Mouse (Mus musculus) forebrain, embryonic 16.5 days (tissue): ENCODE results near the gene Pagr1a. TPM values are rescaled to one million over a fixed set of nuclear protein-coding genes. Genes with fewer than 3 reads are reported as not detected.

Experiments
- ATAC-seq: fragments of 200-750 bp; cut with Nextera tagmentation; 2 replicates; pipeline ENCODE4 v1.8.0; 2017; ENCODE audit warnings: mild to moderate bottlenecking, moderate library complexity
- H3K27ac ChIP-seq: fragments of 300-500 bp; sonication (generic); 2 replicates; pipeline ENCODE4 v1.5.1; 2014; ENCODE audit warnings: low read length, control low read depth
- H3K27me3 ChIP-seq: fragments of 300-500 bp; sonication (generic); replicated peaks from 2 replicates; pipeline ENCODE4 v1.6.1; 2014; ENCODE audit warnings: low read length; ENCODE audit not compliant: control insufficient read depth, insufficient read depth
- H3K36me3 ChIP-seq: fragments of 300-500 bp; sonication (generic); 2 replicates; pipeline ENCODE4 v1.6.1; 2014; ENCODE audit not compliant: control insufficient read depth, insufficient read depth
- H3K4me1 ChIP-seq: fragments of 300-500 bp; sonication (generic); replicated peaks from 2 replicates; pipeline ENCODE4 v1.6.1; 2014; ENCODE audit warnings: low read length; ENCODE audit not compliant: control insufficient read depth, insufficient read depth
- H3K4me2 ChIP-seq: fragments of 300-500 bp; sonication (generic); 2 replicates; pipeline ENCODE4 v1.6.1; 2014; ENCODE audit warnings: mild to moderate bottlenecking, low read length, control low read depth
- H3K4me3 ChIP-seq: fragments of 300-500 bp; sonication (generic); replicated peaks from 2 replicates; pipeline ENCODE4 v1.5.1; 2014; ENCODE audit warnings: mild to moderate bottlenecking, low read length, control low read depth
- H3K9ac ChIP-seq: fragments of 300-500 bp; sonication (generic); replicated peaks from 2 replicates; pipeline ENCODE4 v1.6.1; 2014; ENCODE audit warnings: low read depth, low read length, control low read depth
- H3K9me3 ChIP-seq: fragments of 300-500 bp; sonication (generic); 2 replicates; pipeline ENCODE4 v1.6.1; 2016; ENCODE audit warnings: low read length; ENCODE audit not compliant: control insufficient read depth
- WGBS: fragments of 180-500 bp; shearing (Covaris S2); extraction: QIAGEN DNeasy Blood & Tissue Kit; methylation state at CpG from one replicate; pipeline ENCODE4 v1.1.7; 2014; 5-methylcytosine and 5-hydroxymethylcytosine counted together
- polyA plus RNA-seq: library from polyadenylated mRNA; unstranded; fragments of >200 nt; fragmentation: Nextera tagmentation; extraction: Ambion mirVana; gene quantifications from 2 replicates; pipeline ENCODE4 v1.2.1, GENCODE M21; 2015

The Pagr1a gene
- polyA plus RNA-seq: 22.9 and 39.8 TPM in 2 replicates

DNA sequence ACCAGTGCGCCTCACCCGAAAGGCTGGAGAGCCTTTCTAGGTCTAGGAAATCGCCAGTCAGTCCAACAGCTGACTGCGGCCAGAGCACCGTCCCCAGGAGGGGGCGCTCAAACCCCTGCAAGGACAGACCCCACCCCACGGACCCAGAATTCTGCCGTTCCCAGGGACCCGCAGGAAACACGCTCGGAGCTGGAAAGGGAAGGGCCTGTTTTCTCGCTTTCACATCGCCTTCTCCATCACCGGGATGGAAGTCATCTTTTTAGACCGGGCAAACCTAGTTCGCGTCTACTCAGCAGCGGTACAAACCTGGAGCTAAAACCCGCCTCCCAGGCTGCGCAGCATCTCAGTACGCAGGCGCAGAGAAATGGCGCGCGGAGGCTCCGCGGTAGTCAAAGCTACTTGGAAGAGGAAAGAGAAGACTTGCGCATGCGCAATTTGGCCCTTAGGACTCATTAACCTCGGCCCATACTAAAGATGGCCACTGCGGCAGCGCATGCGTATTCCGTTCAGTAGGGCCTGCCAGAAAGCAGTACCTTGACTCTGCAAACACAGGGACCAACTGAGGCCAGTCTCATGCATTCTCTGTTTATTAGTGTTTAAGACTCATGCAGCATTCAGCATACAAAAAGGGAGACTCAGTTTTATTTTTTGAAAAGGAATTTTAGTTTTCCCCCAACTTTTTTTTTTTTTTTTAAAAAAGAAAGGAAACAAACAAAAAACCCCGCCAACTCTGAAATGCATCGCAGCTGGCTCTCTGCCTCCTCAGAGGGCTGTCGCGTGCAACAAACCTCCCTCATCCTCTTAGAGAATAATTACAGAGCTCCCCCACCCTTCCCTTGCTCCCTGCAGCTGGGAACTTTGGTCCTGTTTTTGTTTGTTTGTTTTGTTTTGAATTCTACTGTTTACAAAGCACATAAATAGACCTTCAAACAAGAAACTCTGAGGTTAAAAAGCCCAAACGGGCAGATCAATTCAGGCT, at the start of gene Pagr1a:
Gene Pagr1a (minus strand): TSS at position 382 of the 979 bp plus-strand sequence.
- Histone ChIP-seq H3K27ac (peak within 1 kb of the TSS; percentile 97), H3K27me3 (no peaks in the 10 kb centered on the region), H3K9ac (peak within 1 kb of the TSS; percentile 85), H3K4me1 (peaks cover 65% of the 10 kb centered on the region), H3K4me3 (peak within 1 kb of the TSS; percentile 62), H3K36me3 (peaks cover 11% of the 10 kb centered on the region; the same call in 1 of the 2 replicates), H3K4me2 (peak within 1 kb of the TSS; percentile 83), H3K9me3 (no peaks in the 10 kb centered on the region)
- ATAC-seq: peak; percentile 84
- WGBS: 1% methylated on average over 39 of the region's 39 CpGs

DNA sequence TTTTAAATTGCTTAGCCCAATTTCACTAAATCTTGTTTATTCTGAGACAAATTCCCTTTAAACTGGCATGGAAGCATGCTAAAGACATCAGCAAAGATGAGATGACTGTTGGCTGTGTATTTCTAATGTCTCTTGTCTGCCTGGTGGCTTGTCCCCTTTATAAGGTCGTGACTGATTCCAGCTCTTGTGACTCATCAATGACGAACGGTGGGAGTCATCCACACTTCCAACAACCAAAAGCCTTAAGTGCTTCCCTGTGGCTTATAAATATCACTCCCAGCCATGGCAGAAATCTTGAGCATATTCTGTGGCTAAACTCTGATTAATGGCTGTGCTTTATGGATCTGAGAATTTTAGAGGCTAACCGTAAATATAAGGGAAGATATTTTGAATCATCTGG, 49.2 kb upstream of the Pagr1a start:
- Histone ChIP-seq H3K9ac (no peak overlapping the region), H3K36me3 (no peaks in the 10 kb centered on the region), H3K4me1 (no peaks in the 10 kb centered on the region), H3K4me2 (no peak overlapping the region), H3K9me3 (no peaks in the 10 kb centered on the region; the same call in 1 of the 2 replicates), H3K4me3 (no peak overlapping the region), H3K27ac (no peak overlapping the region), H3K27me3 (no peaks in the 10 kb centered on the region)
- 85% methylated on average over 4 of the region's 4 CpGs for WGBS
- no peak for ATAC-seq

DNA sequence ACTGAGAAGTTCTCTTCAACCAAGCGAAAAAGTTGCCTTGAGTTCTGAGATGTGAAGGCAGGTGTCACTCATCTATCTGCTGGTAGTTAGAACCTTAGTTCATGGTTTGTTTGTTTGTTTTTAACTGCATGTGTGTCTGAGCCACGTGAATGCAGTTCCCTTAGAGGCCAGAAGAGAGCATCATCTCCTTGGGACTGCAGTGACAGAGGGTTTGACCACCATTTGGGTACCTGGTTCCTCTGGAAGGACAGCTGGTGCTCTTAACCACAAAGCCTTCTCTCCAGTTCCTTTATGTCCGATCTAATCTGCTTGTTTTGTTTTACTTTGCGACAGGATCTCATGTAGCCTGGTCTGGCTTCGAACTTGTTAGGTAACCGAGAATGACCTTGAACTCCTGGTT, 48.4 kb upstream of the Pagr1a start:
- H3K4me1 ChIP-seq: no peaks in the 10 kb centered on the region
- no peak overlapping the region for H3K4me2 ChIP-seq
- no peaks in the 10 kb centered on the region; the same call in 1 of the 2 replicates for H3K9me3 ChIP-seq
- no peak overlapping the region for H3K27ac ChIP-seq
- H3K36me3 ChIP-seq: no peaks in the 10 kb centered on the region
- no peak for ATAC-seq
- 90% methylated on average over 6 of the region's 6 CpGs for WGBS
- no peak overlapping the region for H3K4me3 ChIP-seq
- H3K27me3 ChIP-seq: no peaks in the 10 kb centered on the region
- H3K9ac ChIP-seq: no peak overlapping the region

DNA sequence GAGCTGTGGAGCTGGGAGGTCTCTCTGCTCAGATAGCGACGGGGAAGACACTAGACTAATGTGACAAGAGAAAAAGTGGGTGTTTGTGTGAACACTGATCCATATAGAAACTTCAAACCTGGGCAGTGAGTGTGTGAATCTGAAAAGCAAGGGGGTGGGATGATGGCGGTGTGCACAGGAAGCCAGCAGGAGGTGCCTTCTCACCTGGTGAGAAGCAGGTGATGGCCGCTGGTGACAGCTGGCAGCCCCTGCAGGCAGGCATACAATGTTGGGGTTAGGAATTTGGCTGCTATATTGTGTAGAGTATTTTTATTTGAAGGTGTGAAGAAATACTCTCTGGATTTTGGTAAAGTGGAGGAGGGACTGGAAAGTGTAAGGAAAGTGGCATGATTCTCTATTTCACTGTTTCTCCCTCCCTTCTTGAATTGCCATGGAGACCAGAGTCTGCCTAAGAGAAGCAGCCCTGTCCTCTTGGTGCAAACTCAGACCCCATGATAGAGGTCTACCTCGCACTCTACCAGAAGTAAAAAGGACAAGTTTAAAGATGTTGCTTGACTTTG, 38.0 kb upstream of the Pagr1a start:
- 76% methylated on average over 5 of the region's 5 CpGs for WGBS
- H3K9ac ChIP-seq: no peak overlapping the region
- H3K4me3 ChIP-seq: no peak overlapping the region
- no peak overlapping the region for H3K27ac ChIP-seq
- no peaks in the 10 kb centered on the region for H3K9me3 ChIP-seq
- no peaks in the 10 kb centered on the region for H3K36me3 ChIP-seq
- H3K4me2 ChIP-seq: no peak overlapping the region
- H3K4me1 ChIP-seq: no peaks in the 10 kb centered on the region
- H3K27me3 ChIP-seq: no peaks in the 10 kb centered on the region
- ATAC-seq: no peak

DNA sequence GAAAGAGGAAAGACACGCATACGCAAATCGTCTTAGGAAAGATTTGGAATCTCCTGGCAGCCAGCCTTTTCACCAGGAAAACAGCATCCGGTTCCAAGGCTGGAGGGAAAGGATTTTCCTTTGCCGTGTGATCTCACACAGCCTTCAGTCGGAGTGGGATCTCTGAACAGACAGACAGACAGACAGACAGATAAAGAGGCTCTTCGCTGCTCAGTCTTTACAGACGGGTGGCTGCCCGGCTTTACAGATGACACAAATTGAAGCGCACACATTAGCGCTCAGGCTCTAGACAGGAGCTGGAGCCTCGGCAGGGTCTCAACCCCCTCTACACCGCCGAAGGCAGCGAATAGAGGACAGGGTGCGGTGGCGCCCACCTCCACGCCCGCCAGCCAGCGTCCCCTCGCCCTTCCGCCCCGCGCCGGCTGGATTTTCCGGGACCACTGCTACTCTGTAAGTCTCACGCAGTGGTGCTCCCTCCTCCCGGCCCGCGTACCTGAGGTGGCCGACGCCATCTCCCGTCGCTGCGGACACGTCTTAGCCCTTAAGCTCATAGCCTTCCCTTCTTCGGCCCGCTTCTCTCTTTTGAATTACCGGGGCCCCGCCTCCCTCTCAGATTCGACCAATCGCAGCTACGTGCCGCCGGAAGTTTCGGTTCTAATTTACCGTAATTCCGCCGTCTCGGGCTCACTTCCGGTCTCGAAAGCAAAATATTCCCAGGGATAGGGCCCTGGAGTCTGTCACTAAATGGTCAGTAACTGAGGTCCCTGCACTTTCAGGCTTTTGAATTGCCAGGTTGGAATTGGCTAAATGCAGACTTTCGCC, 24.9 kb upstream of the Pagr1a start, which contains the start of gene Kif22:
Gene Kif22 (minus strand): TSS at position 621 of the 822 bp plus-strand sequence.
- ATAC-seq: peak; percentile 91
- 0% methylated on average over 53 of the region's 53 CpGs for WGBS
- Histone ChIP-seq H3K9ac (peak within 1 kb of the TSS; percentile 82), H3K27ac (peak within 1 kb of the TSS; percentile 56), H3K9me3 (no peaks in the 10 kb centered on the region), H3K36me3 (no peaks in the 10 kb centered on the region), H3K27me3 (no peaks in the 10 kb centered on the region), H3K4me2 (peak within 1 kb of the TSS; percentile 93), H3K4me1 (peaks cover 19% of the 10 kb centered on the region), H3K4me3 (peak within 1 kb of the TSS; percentile 90)

DNA sequence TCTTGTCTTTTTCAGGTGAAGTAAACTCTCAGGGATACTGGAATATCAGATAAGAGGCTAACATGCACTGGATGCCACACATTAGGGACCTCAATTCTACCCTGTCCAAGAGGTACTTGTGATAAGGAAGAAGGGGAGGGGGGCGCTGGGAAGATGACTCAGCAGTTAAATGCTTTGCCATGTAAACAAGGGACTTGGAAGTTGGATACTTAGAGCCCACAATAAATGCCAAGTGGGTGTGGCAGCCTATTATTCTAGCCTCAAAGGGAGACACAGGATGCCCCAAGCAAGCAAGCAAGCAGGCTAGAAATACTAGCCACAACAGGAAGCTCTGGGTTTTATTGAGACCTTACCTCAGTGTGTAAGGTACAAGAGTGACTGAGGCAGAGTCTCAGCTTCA, 14.1 kb upstream of the Pagr1a start:
- no peak overlapping the region for H3K4me2 ChIP-seq
- H3K4me1 ChIP-seq: peaks cover 7% of the 10 kb centered on the region
- H3K9ac ChIP-seq: no peak overlapping the region
- no peak overlapping the region for H3K4me3 ChIP-seq
- 79% methylated on average over 1 of the region's 1 CpGs for WGBS
- no peaks in the 10 kb centered on the region; the same call in 1 of the 2 replicates for H3K36me3 ChIP-seq
- ATAC-seq: no peak
- H3K27me3 ChIP-seq: no peaks in the 10 kb centered on the region
- H3K9me3 ChIP-seq: no peaks in the 10 kb centered on the region
- no peak overlapping the region for H3K27ac ChIP-seq

- Histone ChIP-seq H3K4me1 (peaks cover 7% of the 10 kb centered on the region), H3K36me3 (no peaks in the 10 kb centered on the region; the same call in 1 of the 2 replicates), H3K4me3 (no peak overlapping the region), H3K4me2 (no peak overlapping the region), H3K27me3 (no peaks in the 10 kb centered on the region), H3K27ac (no peak overlapping the region), H3K9ac (no peak overlapping the region), H3K9me3 (no peaks in the 10 kb centered on the region)
- WGBS: 100% methylated on average over 1 of the region's 1 CpGs
- ATAC-seq: no peak
These were observed 13.0 kb upstream of the Pagr1a start for GRCm38 (mm10) chr7:127030172-127030571.

DNA sequence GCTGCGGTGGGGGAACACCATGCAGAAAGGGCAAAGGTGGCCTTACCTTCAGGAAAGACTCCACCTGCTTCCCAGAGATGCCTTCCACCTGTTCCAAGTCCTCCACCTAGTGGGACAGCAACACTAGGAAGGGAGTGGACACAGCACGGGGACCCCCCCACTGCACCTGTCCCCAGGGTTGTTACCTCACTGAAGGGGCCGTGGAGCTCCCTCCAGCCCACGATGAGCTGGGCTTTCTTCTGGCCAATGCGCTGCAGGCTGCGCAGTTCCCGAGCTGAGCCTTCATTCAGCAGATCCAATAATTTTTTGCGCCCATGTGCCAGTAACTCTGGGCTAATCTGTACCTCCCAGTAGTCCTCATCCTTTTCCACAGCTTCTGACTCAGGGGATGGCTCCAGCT, 10.7 kb upstream of the Pagr1a start:
- no peaks in the 10 kb centered on the region for H3K9me3 ChIP-seq
- peak overlapping the region; percentile 71 for H3K4me2 ChIP-seq
- peaks cover 29% of the 10 kb centered on the region for H3K4me1 ChIP-seq
- no peaks in the 10 kb centered on the region for H3K27me3 ChIP-seq
- H3K27ac ChIP-seq: peak overlapping the region; percentile 99
- 63% methylated on average over 8 of the region's 8 CpGs for WGBS
- peaks cover 3% of the 10 kb centered on the region; the same call in 1 of the 2 replicates for H3K36me3 ChIP-seq
- peak overlapping the region; percentile 92 for H3K9ac ChIP-seq
- H3K4me3 ChIP-seq: peak overlapping the region; percentile 60
- ATAC-seq: peak; percentile 1; the same call in 1 of the 2 replicates
